In the genomic region with DNA sequence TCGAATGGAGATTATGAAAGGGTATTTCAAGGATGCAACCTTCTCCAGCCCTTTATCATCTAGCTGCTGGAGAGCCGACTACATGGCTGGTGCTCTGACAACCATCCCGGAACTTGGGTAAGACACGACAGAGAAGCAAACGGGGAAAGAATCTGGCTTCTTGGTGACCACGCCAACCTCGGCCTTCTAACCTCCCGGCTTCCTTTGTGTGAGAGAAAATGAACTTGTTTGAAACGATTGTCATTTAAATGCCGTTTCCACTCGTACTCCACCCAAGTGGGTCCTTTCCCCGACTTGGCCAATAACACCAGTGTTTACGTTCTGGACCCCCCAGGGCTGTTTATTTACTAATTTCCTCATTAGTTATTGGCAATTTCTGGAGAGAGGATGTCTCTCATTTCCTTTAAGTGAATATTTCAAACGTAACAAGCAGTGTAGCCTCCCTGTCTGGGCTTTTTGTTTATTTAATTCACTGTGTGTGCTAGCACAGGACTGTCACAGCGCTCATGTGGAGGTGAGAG, we compare ENCODE assay signal across 14 mouse cellular contexts. TPM values are rescaled to one million over a fixed set of nuclear protein-coding genes. Genes with fewer than 3 reads are reported as not detected.
A peak's percentile ranks its signal among the peaks of the same experiment; 100 is the strongest.
DNase-seq lines count a peak whose midpoint lies in the region; ATAC-seq and TF ChIP-seq lines count a peak whose summit lies in the region.
"Had no signal": no experiment of that assay in that cellular context is flagged by ENCODE, and none has a peak within 500 bp of the region (broad histone marks: within the 10 kb centered on the region; RNA-seq: fewer than 3 reads in every experiment).

No protein-coding gene starts in this region.

- H3K27me3 ChIP-seq in forebrain, embryonic 10.5 days (ENCODE audit: poor library complexity, severe bottlenecking), result no peaks in the 10 kb centered on the region
- no peaks in the 10 kb centered on the region for H3K27me3 ChIP-seq in forebrain, postnatal 0 days (ENCODE audit: insufficient read depth, low read length)
- no peaks in the 10 kb centered on the region for H3K27me3 ChIP-seq in kidney, embryonic 15.5 days
- no peaks in the 10 kb centered on the region for H3K27me3 ChIP-seq in midbrain, embryonic 10.5 days (ENCODE audit: low read depth, poor library complexity, severe bottlenecking)
- H3K27me3 ChIP-seq in midbrain, postnatal 0 days (ENCODE audit: insufficient read depth, low read length), result no peaks in the 10 kb centered on the region
- H3K27me3 ChIP-seq: hindbrain, embryonic 12.5 days; limb, embryonic 13.5 days had no signal

- H3K4me1 ChIP-seq in forebrain, embryonic 10.5 days, result peaks cover 80% of the 10 kb centered on the region
- H3K4me1 ChIP-seq in forebrain, postnatal 0 days (ENCODE audit: insufficient read depth), result peaks cover 11% of the 10 kb centered on the region
- peaks cover 51% of the 10 kb centered on the region for H3K4me1 ChIP-seq in kidney, embryonic 15.5 days
- H3K4me1 ChIP-seq in midbrain, embryonic 10.5 days, result peaks cover 60% of the 10 kb centered on the region
- H3K4me1 ChIP-seq in midbrain, postnatal 0 days (ENCODE audit: insufficient read depth, low read length), result 0 out of 2 replicates have a peak, but pooled peaks cover 3% of the 10 kb centered on the region

- H3K4me2 ChIP-seq in forebrain, postnatal 0 days (ENCODE audit: low read depth), result no peak overlapping the region
- no peak overlapping the region for H3K4me2 ChIP-seq in kidney, embryonic 15.5 days
- H3K4me2 ChIP-seq in midbrain, postnatal 0 days (ENCODE audit: low read depth, low read length, poor library complexity, severe bottlenecking), result no peak overlapping the region
- H3K4me2 ChIP-seq: hindbrain, embryonic 12.5 days; limb, embryonic 13.5 days had no signal

- 83% methylated on average over 15 of the region's 15 CpGs for WGBS in forebrain, embryonic 10.5 days
- 45% methylated on average over 15 of the region's 15 CpGs for WGBS in forebrain, postnatal 0 days
- 76% methylated on average over 15 of the region's 15 CpGs for WGBS in kidney, embryonic 15.5 days
- whole genome bisulfite sequencing in midbrain, embryonic 10.5 days, result 75% methylated on average over 15 of the region's 15 CpGs
- whole genome bisulfite sequencing in midbrain, postnatal 0 days, result 64% methylated on average over 15 of the region's 15 CpGs

- no peak for DNase-seq in forebrain, embryonic 10.5 days (ENCODE audit: extremely low spot score, low spot score)
- no peak for DNase-seq in forebrain, postnatal 0 days
- DNase-seq in kidney, adult 11 months, result no peak
- no peak for DNase-seq in midbrain, embryonic 10.5 days (ENCODE audit: low spot score)
- no peak for DNase-seq in midbrain, postnatal 0 days (ENCODE audit: low spot score)
- DNase-seq in natural killer cell, adult 2 months (ENCODE audit: low spot score in 2 of 2), result no peak
- no peak for DNase-seq in urinary bladder, adult 2 months (ENCODE audit: low spot score)
- DNase-seq: adrenal gland, adult 8-10 months; kidney, postnatal 14 days had no signal

- no peak for TF ChIP-seq CTCF in forebrain, postnatal 0 days (IDR thresholded peaks at IDR 0.05; ENCODE audit: low read depth)
- no peak for TF ChIP-seq CTCF in midbrain, postnatal 0 days (IDR thresholded peaks at IDR 0.05)

- no peak overlapping the region for H3K9ac ChIP-seq in forebrain, postnatal 0 days
- H3K9ac ChIP-seq in kidney, embryonic 15.5 days, result no peak overlapping the region
- no peak overlapping the region for H3K9ac ChIP-seq in midbrain, postnatal 0 days (replicated peaks; ENCODE audit: low read length, poor library complexity, severe bottlenecking)
- H3K9ac ChIP-seq: hindbrain, embryonic 12.5 days had no signal

- no peak for ATAC-seq in forebrain, postnatal 0 days
- ATAC-seq in kidney, embryonic 15.5 days (replicated peaks; ENCODE audit: low FRiP score), result no peak
- no peak for ATAC-seq in midbrain, postnatal 0 days (ENCODE audit: low FRiP score)

- no peaks in the 10 kb centered on the region for H3K9me3 ChIP-seq in forebrain, embryonic 10.5 days
- H3K9me3 ChIP-seq in forebrain, postnatal 0 days (ENCODE audit: low read length), result no peaks in the 10 kb centered on the region
- H3K9me3 ChIP-seq in kidney, embryonic 15.5 days (replicated peaks), result no peaks in the 10 kb centered on the region
- H3K9me3 ChIP-seq in midbrain, embryonic 10.5 days (replicated peaks), result no peaks in the 10 kb centered on the region
- H3K9me3 ChIP-seq in midbrain, postnatal 0 days (ENCODE audit: low read length), result no peaks in the 10 kb centered on the region
- H3K9me3 ChIP-seq: hindbrain, embryonic 12.5 days; limb, embryonic 13.5 days had no signal

- no peaks in the 10 kb centered on the region for H3K36me3 ChIP-seq in forebrain, embryonic 10.5 days (replicated peaks)
- H3K36me3 ChIP-seq in forebrain, postnatal 0 days (ENCODE audit: insufficient read depth), result no peaks in the 10 kb centered on the region
- H3K36me3 ChIP-seq in kidney, embryonic 15.5 days, result no peaks in the 10 kb centered on the region
- no peaks in the 10 kb centered on the region for H3K36me3 ChIP-seq in midbrain, embryonic 10.5 days
- H3K36me3 ChIP-seq in midbrain, postnatal 0 days (ENCODE audit: insufficient read depth, low read length), result no peaks in the 10 kb centered on the region
- H3K36me3 ChIP-seq: hindbrain, embryonic 12.5 days; limb, embryonic 13.5 days had no signal

- no peak overlapping the region for H3K4me3 ChIP-seq in forebrain, embryonic 10.5 days
- H3K4me3 ChIP-seq in forebrain, postnatal 0 days (ENCODE audit: low read depth, low read length), result no peak overlapping the region
- H3K4me3 ChIP-seq in kidney, embryonic 15.5 days (replicated peaks), result no peak overlapping the region
- no peak overlapping the region for H3K4me3 ChIP-seq in midbrain, embryonic 10.5 days
- H3K4me3 ChIP-seq in midbrain, postnatal 0 days (ENCODE audit: low read depth, low read length), result no peak overlapping the region
- H3K4me3 ChIP-seq: erythroblast, embryonic 14.5 days; hindbrain, embryonic 12.5 days; limb, embryonic 13.5 days; myocyte had no signal

- peak overlapping the region; percentile 90 for H3K27ac ChIP-seq in forebrain, embryonic 10.5 days
- H3K27ac ChIP-seq in forebrain, postnatal 0 days (ENCODE audit: low read depth, low read length), result no peak overlapping the region
- peak overlapping the region; percentile 85 for H3K27ac ChIP-seq in kidney, embryonic 15.5 days
- peak overlapping the region; percentile 88 for H3K27ac ChIP-seq in midbrain, embryonic 10.5 days (replicated peaks)
- no peak overlapping the region for H3K27ac ChIP-seq in midbrain, postnatal 0 days (ENCODE audit: low read depth, low read length)
- H3K27ac ChIP-seq: hindbrain, embryonic 12.5 days had no signal

RNA-seq across cellular contexts. Expression of gene Ksr1, which starts 52.8 kb away (rescaled TPM):
- 1.9 and 2.8 TPM in 2 replicates for polyA plus RNA-seq in forebrain, embryonic 10.5 days (2016; fragmentation: Nextera tagmentation; extraction: Ambion mirVana)
- 30.0 and 33.2 TPM in 2 replicates for total RNA-seq in forebrain, postnatal 0 days (2014; rRNA removed)
- 2.0 and 2.7 TPM in 2 replicates for polyA plus RNA-seq in forebrain, postnatal 0 days (2015; fragmentation: Nextera tagmentation; extraction: Ambion mirVana)
- polyA plus RNA-seq in kidney, embryonic 15.5 days (2015; fragmentation: Nextera tagmentation; extraction: Ambion mirVana), result 2.6 and 3.3 TPM in 2 replicates
- polyA plus RNA-seq in midbrain, embryonic 10.5 days (2016; fragmentation: Nextera tagmentation; extraction: Ambion mirVana), result 1.7 and 2.5 TPM in 2 replicates
- total RNA-seq in midbrain, postnatal 0 days (2014; rRNA removed), result 33.7 and 38.1 TPM in 2 replicates
- polyA plus RNA-seq in midbrain, postnatal 0 days (2015; fragmentation: Nextera tagmentation; extraction: Ambion mirVana), result 2.6 and 3.2 TPM in 2 replicates
- 12.2 and 16.4 TPM in 2 replicates for polyA plus RNA-seq in urinary bladder, adult 2 months (2012; rRNA removed)

Comparison
In these comparisons a context has a peak if more than half of its experiments do, and no peak if none do; other contexts are left out.
1. H3K27ac ChIP-seq: peak in forebrain, embryonic 10.5 days (single experiment), kidney, embryonic 15.5 days (single experiment) and midbrain, embryonic 10.5 days (single experiment); none in forebrain, postnatal 0 days (single experiment) and midbrain, postnatal 0 days (single experiment).